Mouse (Mus musculus) left cerebral cortex, adult 9 months (tissue): ENCODE data around the gene R3hdm2.

ENCODE experiments used
- DNase-seq, 2 experiments: peaks; one replicate each; pipeline ENCODE4 v3.0.0; 2022; ENCODE audit warnings: low spot score in 2 of 2

Gene R3hdm2

GRCm38 (mm10) chr10:127380251-127380691, at the start of gene R3hdm2:
TSS of gene R3hdm2 (plus strand) at chr10:127380327.
- DNase-seq, result peak; percentile 74 to 90

GRCm38 (mm10) chr10:127332211-127332874, 47.8 kb upstream of the R3hdm2 start:
- DNase-seq, result no peak

DNA sequence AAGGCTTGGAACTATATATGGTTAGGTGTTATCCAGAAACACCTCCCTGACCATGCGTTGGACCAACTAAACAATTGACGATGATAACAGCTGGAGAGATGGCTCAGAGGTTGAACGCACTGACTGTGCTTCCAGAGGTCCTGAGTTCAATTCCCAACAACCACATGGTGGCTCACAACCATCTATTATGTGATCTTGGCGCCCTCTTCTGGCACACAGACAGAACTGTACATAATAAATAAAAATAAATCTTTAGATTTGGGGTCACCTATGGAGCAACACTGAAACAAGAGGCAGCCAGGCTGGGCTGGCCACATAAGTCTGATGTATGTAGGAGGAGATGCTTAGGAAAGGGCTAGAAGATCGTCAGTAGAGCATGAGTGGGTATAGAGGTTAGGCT, 47.0 kb upstream of the R3hdm2 start:
- DNase-seq, result no peak

DNA sequence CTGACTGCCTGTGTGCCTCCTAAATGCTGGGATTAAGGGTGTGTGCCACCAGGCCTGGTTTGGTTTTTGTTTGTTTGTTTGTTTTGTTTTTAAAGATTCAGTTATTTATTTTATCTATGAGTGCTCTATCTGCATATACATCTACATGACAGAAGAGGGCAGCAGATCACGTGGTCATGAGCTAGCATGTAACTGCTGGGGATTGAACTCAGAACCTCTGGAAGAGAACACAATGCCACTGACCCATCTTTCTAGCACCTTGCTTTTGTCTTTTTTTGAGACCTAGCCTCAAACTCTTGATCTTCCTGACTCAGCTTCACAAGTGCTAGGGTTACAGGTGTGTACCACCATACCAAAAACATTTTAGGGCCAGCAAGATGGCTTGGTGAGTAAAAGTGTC, 44.9 kb upstream of the R3hdm2 start:
- no peak for DNase-seq

DNA sequence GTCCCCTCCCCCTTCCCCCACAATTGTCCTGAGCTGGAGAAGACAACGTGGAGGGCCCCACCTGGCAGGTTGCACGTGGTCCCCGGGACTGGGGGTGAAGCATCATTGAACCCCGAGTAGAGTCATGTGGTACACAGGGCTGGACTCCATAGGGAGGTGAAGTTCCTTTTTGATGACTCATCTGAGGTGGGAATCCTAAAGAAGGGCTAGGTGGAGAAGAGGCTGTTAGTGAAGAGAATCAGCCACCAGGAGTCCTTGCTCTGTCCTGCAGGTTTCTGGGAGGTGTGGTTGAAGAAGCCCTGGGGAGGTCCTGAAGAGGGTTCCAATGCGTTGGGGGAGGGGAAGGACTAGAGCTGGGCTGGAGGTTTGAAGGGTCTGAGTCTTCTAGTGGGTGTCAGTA, 43.2 kb upstream of the R3hdm2 start:
- DNase-seq, result no peak

GRCm38 (mm10) chr10:127337536-127338099, 42.5 kb upstream of the R3hdm2 start:
- DNase-seq, result no peak

GRCm38 (mm10) chr10:127338930-127339682, 41.0 kb upstream of the R3hdm2 start:
- DNase-seq, result peak; percentile 73 to 95

GRCm38 (mm10) chr10:127339683-127340576, 40.2 kb upstream of the R3hdm2 start:
- DNase-seq, result no peak

GRCm38 (mm10) chr10:127340577-127341359, 39.4 kb upstream of the R3hdm2 start:
- no peak for DNase-seq

- no peak for DNase-seq
Measured at GRCm38 (mm10) chr10:127341360-127341690, 38.8 kb upstream of the R3hdm2 start.

GRCm38 (mm10) chr10:127341891-127342639, 38.1 kb upstream of the R3hdm2 start, which contains the start of gene Gli1:
TSS of gene Gli1 (minus strand) at chr10:127341974.
- DNase-seq, result peak in 1 of 2 experiments; percentile 79

GRCm38 (mm10) chr10:127343029-127343428, 37.1 kb upstream of the R3hdm2 start:
- no peak for DNase-seq

GRCm38 (mm10) chr10:127346173-127346572, 34.0 kb upstream of the R3hdm2 start:
- no peak for DNase-seq

DNA sequence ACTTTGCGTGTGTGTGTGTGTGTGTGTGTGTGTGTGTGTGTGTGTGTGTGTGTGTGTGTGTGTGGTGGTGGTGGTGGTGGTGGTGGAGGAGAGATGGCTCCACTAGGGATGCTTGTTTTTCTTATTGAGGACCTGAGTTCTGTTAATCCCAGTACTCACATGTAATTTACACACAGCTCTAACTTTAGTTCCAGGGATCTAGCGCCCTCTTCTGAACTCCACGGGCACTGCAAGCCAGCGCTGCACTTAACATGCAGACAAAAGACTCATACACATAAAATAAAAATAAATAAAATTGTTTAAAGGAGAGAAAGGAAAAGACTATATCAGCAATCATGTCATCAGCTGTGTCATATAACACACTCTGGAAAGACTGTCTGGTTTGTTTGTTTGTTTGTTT, 31.2 kb upstream of the R3hdm2 start:
- no peak for DNase-seq

DNA sequence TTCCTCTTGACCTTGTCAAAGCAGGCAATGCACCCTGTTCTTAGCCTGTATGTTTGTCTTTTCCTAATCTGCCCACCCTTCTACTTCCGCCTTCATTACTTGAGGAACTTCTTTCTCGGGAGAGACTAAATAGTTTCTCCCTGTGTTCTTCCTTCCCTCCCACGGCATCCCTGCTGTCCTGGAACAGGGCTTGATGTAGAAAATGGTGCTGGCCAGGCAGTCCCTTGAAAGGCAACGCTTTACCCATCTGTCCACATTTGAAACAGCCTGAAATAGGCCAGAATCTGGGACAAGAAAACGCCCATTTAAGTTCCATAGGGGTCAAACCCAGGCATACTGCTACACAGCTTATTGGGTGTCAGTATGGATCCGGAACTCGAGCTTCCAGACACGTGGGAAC, 30.3 kb upstream of the R3hdm2 start:
- peak in 1 of 2 experiments; percentile 55 for DNase-seq

DNA sequence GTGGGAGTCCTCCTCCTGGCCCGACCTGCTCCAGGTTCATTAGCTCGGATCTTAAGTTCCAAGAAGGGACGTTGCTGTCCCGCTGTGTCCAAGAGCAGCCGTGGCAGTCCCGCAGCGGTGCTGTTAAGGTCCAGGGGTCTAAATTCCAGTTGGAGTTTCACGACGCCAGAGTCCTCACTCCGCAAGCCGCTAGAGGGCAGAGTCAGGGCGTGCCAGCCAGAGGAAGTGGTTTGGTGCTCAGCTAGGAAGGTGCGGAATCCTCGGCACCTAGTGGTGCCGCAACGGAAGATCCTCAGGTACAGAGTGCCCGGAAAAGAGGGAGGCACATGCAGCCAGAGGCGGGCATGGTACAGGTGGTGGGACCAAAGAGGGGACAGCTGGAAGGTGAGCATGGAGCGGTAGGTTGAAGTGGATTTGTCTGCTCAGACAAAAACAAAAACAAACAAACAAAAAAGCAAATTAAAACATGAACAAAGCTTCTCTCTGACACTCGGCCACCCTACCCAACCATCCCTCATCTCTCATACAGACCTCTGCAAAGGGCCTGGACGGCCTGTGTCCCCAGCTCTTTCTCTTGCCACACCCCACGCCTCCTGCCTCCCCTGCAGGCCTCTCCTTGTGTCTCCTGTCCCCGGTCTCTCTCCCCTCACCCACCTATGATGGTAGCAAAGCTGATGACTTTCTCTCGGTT, 29.4 kb upstream of the R3hdm2 start:
- peak in 1 of 2 experiments; percentile 77 for DNase-seq

DNA sequence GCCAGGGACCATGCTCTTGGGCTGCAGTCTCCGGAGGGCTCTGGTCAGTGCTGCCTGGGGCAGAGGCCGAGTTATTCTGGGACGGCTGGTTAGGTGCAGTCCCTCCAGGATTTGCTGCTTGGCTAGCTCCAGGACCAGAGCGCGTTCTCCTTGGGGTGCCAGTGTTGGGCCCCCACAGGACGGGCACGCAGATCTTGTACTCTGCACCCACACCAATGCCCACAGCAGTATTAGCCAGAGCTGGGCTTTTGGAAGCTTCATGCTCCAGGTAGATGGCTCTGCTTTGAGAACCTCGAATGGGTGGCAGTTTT, 28.9 kb upstream of the R3hdm2 start:
- no peak for DNase-seq

- DNase-seq, result no peak
Measured at GRCm38 (mm10) chr10:127351719-127352118, 28.4 kb upstream of the R3hdm2 start.

- DNase-seq, result no peak
Measured at GRCm38 (mm10) chr10:127352187-127352586, 27.9 kb upstream of the R3hdm2 start.

DNA sequence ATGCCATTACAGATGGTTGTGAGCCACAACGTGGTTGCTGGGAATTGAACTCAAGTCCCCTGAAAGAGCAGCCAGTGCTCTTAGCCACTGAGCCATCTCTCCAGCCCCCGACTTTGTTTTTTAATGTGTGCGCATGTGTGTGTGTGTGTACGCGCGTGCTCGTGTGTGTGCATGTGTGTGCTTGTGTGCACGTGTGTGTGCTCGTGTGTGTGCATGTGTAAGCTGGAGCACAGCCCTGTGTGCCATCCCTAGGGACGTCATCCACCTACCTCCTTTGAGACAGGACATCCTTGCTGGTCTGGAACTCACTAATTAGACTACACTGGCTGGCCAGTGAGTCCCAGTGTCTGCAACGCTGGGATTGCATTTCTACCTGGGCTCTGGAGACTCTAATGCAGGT, 27.4 kb upstream of the R3hdm2 start:
- DNase-seq, result no peak
